Mouse (Mus musculus): Measurements from ENCODE around the gene 1700028P14Rik.

Gene 1700028P14Rik

DNA sequence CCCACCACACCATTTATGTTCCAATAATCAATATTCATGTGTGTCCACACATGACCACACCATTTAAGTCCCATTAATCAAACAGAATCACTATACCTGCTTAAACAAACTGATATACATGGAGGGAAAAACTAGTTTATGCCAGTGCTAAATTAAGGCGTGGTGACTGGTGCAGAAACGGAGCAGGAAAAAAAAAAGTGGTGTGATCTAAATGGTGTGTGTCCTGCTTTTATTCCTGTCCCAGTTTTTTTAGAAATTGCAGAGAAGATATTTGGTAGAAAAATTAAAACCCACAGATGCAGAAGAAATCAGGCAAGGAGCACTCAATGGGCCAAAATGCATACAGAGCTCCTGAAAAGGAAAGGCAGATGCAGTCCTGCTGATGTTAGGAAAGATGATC lies 44.7 kb downstream of the 1700028P14Rik start:
- DNase-seq (ENCODE audit: low read depth): no peak

DNA sequence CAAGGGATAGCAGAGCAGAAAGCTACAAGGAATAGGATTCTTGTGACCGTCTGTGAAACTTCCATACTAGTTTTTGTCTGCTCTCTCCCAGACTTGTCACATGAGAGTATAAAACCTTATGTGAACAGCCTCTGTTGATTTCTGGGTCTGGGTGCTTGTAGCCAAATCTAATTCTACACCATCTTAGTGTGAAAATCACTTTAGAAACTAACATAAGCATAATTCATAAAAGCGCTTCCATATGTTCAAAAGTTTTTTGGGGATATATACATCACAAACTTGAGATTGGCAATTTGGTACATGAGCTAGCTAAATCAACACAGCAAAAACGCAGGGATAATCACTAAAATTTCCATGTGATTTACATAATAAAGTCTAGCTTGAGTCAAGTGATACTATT lies 57.7 kb downstream of the 1700028P14Rik start:
- DNase-seq (ENCODE audit: low read depth): no peak

DNA sequence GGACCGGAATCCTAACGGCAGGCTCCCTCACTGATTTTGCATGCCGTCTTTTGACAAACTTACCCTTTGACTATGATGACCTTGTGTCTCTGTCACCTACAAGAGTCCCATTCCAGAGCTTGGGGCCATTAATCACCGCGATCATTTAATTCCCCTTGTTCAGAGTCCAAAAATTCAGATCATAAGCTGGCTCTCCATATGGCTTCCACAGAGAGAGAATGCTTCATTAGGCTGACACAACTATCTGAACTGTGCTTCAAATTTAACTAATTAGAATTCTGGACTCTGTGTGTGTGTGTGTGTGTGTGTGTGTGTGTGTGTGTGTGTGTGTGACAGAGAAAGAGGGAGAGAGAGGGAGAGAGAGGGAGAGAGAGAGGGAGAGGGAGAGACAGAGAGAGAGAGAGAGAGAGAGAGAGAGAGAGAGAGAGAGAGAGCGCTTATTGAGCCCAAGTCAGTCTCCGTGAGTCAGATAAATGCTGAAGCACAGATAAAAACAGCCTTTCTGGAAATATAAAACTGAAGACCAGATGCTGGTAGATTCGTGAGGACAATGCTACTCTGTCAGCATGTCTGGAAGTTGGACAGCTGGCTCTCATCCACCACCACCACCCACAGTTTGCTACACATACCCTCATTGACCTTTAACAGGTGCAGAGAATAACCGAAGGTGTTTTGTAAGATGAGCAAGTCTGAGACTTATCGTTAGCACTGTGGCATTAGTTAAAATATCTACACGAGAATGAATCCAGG lies 73.8 kb downstream of the 1700028P14Rik start:
- DNase-seq (ENCODE audit: low read depth): no peak

DNA sequence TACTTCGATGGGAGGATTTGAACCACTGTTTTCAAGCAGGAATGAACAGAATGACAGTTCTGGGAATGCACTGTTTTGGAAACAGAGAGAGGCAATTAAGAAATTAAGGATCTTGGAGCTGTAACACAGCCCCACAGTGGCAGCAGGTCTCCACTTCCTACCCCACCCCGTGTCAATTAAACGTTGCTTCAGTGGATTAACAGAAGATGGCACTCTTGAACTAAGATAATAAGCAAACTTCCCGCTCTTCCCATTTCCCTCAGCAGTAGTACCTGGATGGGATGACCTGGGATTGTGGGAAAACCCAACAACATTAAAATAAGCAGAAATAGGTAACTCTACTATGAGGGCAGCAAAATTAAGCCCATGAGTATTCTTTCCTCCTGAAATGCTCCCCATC lies 75.9 kb downstream of the 1700028P14Rik start:
- DNase-seq (ENCODE audit: low read depth): no peak

DNA sequence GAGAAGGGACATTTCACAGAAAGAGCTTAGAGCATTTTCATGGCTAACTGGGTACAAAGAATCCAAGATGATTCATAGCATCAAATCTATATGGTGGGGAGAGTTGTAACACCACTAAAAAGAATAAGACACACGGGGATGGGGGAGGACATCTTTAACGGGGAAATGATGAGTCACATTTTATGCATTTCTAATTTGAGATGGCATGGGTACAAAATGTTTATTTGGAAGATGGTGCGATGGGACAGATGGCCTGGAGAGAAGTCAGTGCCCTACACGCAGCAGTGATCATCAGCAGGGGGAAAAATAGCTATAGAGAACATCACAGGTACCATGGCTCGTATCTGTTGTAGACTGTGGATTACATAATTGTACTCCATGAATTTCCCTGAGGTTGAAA lies 88.9 kb downstream of the 1700028P14Rik start:
- DNase-seq (ENCODE audit: low read depth): no peak

DNA sequence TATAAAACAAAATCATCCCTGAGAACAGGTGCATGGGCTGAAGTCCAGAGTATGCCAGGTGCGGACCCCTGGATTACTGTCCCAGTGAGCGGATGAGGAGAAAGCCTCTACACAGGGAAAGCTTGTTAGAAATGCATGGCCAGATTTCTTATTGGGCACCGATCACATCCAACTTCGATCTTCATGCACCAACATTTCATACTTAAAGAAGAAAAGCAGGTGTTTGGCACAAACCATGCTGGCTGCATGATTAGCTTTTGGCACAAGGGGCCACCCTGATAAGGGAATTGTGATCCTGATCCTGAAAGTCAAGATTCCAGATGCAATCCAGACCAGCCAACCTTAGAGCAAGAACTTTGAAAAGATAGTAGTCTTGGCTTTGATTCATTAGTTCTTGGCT lies 90.0 kb downstream of the 1700028P14Rik start:
- no peak for DNase-seq (ENCODE audit: low read depth)

DNA sequence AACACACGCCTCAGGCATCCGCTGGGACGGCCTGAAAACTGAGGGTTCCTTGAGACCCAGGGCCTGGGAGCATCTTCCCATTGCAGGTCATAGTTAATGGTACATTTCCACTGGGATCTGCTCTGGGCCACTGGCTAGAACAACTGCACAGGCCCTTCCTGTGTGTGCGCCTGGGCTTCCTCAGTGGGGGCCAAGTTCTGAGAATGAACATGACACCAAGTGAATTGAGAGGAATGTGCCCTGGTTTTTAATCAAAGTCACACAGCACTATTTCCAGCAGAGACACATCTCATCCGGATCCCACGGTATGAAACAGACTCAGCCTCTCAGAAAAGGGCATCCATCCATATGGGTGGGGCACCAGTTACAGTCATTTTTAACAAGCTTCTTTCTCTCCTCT lies 90.6 kb downstream of the 1700028P14Rik start:
- DNase-seq (ENCODE audit: low read depth): no peak

DNA sequence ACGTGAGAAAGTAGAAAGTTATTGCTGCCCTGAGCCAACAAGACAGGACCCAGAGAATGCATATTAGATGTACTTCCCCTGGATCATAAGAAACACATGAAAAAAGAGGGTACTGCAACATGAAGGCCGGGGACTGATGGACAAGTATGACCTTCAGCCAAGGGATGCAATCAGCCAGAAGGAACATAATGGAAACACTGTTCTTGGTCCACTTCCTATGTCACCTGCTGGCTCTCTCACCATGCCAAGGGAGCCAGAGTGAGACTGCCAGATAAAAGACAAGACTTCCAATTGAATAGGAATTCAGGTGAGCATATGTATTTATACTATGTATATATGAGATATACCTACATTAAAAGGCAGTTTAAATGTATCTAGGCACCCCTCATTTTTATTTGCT lies 99.2 kb downstream of the 1700028P14Rik start:
- DNase-seq (ENCODE audit: low read depth): no peak

DNA sequence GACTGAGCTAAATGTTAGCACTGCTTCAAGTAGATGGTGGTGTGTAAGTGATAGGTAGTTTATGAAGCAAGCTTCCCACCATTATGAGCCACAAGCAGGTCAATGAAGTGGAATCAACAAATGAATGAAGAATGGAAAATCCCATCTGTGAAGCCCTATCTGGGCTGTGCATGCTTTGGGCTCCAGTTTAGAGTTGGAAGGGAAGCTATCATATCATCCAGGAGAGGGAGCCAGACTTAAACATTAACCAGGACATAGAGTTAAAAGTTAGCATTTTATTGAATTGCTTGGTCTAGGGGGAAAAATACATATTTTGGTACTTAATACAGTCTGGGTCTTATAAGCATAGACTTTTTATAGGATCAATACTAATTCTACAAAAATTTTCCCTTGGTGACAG lies 107.0 kb downstream of the 1700028P14Rik start:
- peak; percentile 61 for DNase-seq (ENCODE audit: low read depth)

DNA sequence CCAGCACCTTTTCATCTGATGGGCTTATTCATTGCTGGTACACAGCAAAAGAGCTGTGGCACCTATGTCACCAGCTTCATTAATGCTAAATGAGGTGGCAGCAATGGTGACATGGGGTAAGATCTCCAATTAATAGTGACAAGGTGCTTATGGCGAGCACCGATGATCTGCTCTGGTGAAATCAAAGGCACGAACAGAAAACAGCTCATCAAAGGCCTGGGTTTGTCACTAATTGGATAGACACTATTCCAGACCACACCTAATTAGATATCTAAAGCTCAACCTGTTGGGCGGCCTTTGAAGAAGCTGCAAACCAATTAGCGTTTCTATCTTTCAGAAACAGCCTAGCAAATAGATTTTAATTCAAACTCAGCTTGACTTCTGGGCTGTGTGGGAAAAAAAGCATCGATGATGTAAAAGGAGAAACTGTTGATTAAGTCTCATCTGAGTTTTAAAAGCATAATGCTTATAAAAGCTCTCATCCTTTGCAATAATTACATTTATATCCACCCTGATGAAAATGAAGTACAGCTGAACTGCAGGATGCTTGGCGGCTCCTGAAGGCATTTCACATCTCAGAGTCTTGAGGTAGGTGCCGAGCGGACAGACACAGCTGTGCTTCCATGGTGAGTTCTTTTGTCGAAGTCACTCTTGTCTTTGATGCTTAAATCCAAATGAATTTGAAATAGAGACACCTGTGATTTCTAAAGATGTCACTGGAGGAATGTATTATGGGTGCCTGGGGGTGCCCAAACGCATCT lies 109.2 kb downstream of the 1700028P14Rik start:
- DNase-seq (ENCODE audit: low read depth): no peak

DNA sequence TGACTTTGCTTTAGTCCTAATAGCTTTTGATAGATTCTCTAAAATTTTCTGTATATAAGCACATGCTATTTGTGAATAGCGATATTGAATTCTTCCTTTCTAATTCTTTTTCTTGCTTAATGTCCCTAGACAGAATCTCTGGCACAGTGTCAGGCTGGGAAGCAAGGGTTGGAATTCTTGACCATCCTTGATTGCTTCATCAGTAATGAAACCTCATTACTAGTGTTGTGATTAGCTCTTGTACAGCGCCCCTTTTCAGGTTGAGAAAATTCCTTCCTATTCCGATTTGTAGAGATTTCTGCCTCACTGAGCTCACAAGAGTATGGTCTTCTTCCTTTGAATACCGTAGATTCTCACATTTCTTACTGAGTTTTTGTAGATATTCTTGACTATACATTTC lies 109.9 kb downstream of the 1700028P14Rik start:
- DNase-seq (ENCODE audit: low read depth): no peak

DNA sequence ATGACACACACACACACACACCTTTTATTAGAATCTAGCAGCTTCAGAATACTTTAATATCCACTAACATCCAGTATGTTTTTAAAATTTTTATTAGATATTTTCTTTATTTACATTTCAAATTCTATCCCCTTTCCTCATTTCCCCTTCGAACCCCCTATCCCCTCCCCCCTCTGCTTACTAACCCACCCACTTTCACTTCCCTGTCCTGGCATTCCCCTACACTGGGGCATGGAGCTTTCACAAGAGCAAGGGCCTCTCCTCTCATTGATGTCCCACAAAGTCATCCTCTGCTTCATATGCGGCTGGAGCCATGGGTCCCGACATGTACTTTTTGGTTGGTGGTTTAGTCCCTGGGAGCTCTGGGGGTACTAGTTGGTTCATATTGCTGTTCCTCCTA lies 116.9 kb downstream of the 1700028P14Rik start:
- DNase-seq (ENCODE audit: low read depth): no peak

DNA sequence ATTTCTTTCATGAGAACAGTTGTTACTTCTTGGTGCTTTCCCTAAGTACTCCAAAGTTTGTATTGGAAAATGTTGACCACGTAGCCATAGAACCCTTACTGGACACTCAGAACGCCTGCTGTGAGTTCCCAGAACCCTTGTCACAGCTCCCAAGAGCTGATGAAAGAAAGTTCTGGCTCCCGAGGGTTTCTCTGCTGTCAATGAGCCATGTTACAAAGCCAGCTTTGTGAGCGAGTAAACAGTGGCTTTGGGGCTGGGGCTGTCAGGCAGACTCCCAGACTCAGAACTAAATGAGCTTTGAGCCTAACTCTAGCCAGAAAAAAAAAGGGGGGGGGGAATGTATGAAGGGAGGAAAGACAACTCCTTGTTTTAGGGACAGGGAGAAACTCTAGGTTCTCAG lies 120.7 kb downstream of the 1700028P14Rik start:
- no peak for DNase-seq (ENCODE audit: low read depth)

DNA sequence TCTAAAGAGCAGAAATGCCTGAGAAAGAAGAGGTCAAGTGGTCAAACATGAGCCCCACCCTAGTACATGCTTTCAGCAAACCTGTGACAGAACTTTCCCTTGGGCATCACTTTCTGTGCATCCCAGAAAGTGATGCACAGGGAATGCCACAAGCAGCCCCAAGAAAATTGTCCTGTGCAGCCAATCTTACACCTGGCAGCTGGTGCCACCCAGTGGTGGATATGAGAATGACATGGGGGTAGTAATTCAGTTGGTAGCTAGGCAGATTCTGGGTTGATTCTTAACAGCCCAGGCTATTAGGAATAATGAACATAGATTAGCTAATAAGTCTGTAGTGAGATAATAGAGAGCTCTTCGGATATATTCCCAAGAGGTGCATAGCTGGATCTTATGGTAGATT lies 128.9 kb downstream of the 1700028P14Rik start:
- DNase-seq (ENCODE audit: low read depth): peak; percentile 85

DNA sequence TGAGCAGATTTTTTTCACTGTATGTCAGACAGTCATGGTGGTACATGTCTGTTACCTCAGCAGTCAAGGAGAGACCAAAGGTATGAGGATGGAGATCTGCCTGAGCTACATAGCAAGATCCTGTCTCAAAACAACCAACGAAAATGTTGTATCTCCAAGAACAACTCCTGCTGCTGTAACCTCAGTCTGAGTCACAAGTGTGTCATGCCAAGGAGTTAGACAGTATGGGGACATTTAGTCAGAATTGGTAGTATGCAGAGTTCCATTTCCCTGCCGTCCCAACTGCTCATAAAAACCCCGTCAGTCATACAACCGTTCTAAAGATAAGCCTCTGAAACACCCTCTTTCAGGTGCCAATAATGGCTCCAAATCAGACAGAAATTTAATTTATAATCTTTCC lies 130.8 kb downstream of the 1700028P14Rik start:
- no peak for DNase-seq (ENCODE audit: low read depth)

DNA sequence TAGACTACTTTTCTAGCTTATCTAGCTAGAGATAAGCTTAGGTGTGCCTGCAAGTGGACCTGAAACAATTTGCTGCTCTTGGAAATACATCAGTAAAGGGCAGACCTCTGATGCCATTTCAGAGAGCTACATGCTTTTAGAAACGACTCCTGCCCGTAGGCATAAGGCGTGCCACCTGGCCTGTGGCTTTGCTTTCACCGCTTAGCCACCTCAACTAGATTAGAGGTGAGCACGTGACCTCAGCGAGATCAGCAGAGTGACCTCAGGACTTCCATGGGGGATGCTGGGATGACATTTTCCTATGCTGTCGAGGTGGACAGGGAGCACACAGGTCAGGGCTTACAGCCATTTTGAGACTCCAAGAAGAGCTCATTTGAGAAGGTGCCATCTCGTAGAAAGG lies 131.5 kb downstream of the 1700028P14Rik start:
- no peak for DNase-seq (ENCODE audit: low read depth)

DNA sequence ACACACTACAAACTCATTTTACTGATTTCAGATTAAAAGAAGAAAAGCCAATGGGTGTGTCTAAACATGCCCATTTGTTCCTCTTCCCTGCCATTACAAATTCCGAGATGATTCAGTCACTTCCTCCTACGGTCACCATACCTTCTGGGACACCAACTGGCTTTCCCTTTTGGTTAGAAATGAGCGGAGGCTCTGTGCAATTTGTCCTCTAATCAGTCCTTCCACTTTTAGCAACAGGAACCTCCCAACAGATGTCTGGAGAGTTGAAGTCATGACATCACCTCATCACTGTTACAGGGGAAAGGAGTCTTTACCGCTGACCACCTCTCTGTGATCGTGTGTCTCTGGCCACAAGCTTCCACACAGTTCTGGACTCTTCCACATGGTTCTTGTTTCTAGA lies 132.0 kb downstream of the 1700028P14Rik start:
- DNase-seq (ENCODE audit: low read depth): no peak

DNA sequence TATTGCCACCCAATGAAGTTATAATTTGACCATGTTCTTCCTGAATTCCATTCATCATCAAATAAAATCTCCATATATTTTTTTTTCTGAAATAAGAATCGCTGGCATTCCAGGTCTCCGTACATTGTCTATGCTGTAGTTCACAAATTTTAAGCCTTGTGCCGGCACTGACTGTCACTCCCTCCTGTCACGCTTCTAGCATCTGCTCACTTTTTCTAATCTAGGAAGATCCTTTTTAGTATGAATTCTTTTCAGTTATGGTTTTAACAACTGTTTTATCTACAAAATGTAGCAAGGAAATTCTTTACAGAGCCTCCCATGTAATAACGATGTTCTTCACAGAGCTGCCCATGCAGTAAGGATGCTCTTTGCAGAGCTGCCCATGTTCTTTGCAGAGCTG lies 134.1 kb downstream of the 1700028P14Rik start:
- no peak for DNase-seq (ENCODE audit: low read depth)

DNA sequence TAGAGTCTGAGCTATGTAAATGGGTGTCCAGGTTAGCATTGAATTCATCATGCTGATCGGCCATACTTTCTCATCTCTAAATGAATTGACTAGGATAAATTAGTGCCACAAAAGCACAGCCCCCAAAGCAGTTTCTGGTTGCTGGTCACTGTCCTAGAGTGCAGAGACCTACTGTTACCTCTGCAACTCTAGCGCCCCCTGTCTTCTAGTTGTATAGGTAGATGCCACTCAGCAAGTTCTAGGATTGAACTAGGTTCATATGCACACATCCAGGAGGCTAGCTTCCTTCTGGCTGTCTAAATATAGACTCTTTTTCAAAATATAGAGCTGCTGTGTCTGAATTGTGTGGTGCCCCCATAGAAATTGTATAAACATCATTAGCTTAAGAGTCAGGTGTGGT lies 141.3 kb downstream of the 1700028P14Rik start:
- no peak for DNase-seq (ENCODE audit: low read depth)

All from NIH3T3 (cell line).